Mouse (Mus musculus) liver, postnatal 0 days (tissue): Measurements from ENCODE around the gene Ccdc142.

Experiments
- CTCF ChIP-seq: sonication (generic); IDR thresholded peaks from 2 replicates; pipeline ENCODE4 v1.5.1; 2016; ENCODE audit warnings: antibody characterized with exemption, low read depth
- EP300 ChIP-seq: IDR thresholded peaks from 2 replicates; pipeline ENCODE4 v1.6.1; 2016; ENCODE audit warnings: antibody characterized with exemption, low read depth, mild to moderate bottlenecking

GRCm38 (mm10) chr6:83108762-83109668 lies 7.6 kb downstream of the Ccdc142 start, which contains the start of gene Mrpl53:
- 0 out of 2 replicates have a peak, but pooled peaks have one; percentile 3 for TF ChIP-seq CTCF
- peak; percentile 22; the same call in 1 of the 2 replicates for TF ChIP-seq EP300
